Mouse (Mus musculus): Measurements from ENCODE around the gene Surf2. TPM values are rescaled to one million over a fixed set of nuclear protein-coding genes. Genes with fewer than 3 reads are reported as not detected.

Gene Surf2
- polyA plus RNA-seq, 1 experiment from 2014 or later: 39.4 TPM

DNA sequence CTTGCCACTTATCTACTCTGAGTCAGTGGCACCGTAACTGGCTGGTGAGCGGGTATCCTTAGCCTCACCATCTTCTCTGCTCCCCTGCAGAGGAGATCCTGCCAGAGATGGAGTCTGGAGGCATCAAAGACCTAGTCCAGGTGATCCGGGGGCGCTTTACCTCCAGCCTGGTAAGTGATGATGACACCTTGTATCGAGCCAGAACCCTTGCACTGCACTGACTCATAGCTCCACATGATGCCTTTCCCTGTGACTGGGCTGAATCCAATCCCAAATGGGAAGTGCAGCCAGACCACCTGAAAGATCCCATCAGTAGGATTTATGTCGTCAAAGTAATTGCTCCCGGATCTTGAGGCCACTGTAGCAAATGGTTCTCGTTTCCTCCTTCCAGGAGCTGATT is 36.7 kb downstream of the Surf2 start:
- Histone ChIP-seq H3K4me1 (replicated peaks; ENCODE audit: insufficient read depth, low read length) (no peaks in the 10 kb centered on the region), H3K9me3 (replicated peaks; ENCODE audit: low read length) (no peaks in the 10 kb centered on the region), H3K9ac (ENCODE audit: low read depth, low read length) (no peak overlapping the region), H3K4me3 (replicated peaks; ENCODE audit: low read depth, low read length) (no peak overlapping the region), H3K27ac (no peak overlapping the region), H3K27me3 (ENCODE audit: insufficient read depth, low read length) (no peaks in the 10 kb centered on the region), H3K4me2 (ENCODE audit: low read length) (no peak overlapping the region), H3K36me3 (ENCODE audit: insufficient read depth, low read length) (peaks cover 53% of the 10 kb centered on the region)
- TF ChIP-seq CTCF (IDR thresholded peaks at IDR 0.05; ENCODE audit: low read depth): peak; percentile 4; the same call in 1 of the 2 replicates
- DNase-seq (ENCODE audit: low spot score): no peak
- 75% methylated on average over 8 of the region's 8 CpGs for WGBS
- ATAC-seq (replicated peaks; ENCODE audit: low FRiP score, low read depth): no peak

DNA sequence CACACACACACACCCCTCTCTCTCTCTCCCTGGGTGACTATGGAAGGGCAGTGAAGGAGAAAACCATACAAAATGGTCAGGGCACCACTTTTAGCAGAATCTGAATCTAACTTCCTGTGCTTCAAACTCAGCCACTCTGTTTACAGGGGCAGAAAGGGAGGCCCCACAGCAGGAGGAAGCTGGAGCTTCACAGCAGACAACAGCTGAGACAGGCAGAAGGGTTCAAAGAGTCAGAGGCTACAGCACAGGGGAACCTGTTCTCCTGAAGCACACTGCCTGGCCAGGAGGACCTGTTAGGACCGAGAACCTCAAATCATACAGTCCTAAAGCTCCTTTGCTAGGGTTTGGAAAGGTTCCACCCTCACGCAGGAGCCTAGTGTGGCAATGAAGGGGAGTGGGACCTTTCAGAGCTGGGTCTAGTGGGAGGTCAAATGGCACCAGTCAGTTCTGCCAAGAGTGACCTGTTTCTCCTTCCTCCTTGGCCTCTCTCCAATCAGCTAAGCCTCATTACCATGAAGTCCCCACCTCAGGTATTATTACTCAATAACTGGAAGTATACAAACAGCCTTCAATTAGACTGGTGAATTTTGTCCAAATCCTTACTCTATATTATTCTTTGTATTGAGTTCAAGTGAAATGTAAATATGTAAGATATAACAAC is 38.7 kb downstream of the Surf2 start:
- Histone ChIP-seq H3K27ac (no peak overlapping the region), H3K9me3 (replicated peaks; ENCODE audit: low read length) (no peaks in the 10 kb centered on the region), H3K4me1 (replicated peaks; ENCODE audit: insufficient read depth, low read length) (no peaks in the 10 kb centered on the region), H3K36me3 (ENCODE audit: insufficient read depth, low read length) (peaks cover 62% of the 10 kb centered on the region), H3K27me3 (ENCODE audit: insufficient read depth, low read length) (no peaks in the 10 kb centered on the region), H3K4me2 (ENCODE audit: low read length) (no peak overlapping the region), H3K9ac (ENCODE audit: low read depth, low read length) (no peak overlapping the region), H3K4me3 (replicated peaks; ENCODE audit: low read depth, low read length) (no peak overlapping the region)
- TF ChIP-seq CTCF (IDR thresholded peaks at IDR 0.05; ENCODE audit: low read depth): no peak
- no peak for ATAC-seq (replicated peaks; ENCODE audit: low FRiP score, low read depth)
- no peak for DNase-seq (ENCODE audit: low spot score)
- WGBS: 86% methylated on average over 2 of the region's 2 CpGs

DNA sequence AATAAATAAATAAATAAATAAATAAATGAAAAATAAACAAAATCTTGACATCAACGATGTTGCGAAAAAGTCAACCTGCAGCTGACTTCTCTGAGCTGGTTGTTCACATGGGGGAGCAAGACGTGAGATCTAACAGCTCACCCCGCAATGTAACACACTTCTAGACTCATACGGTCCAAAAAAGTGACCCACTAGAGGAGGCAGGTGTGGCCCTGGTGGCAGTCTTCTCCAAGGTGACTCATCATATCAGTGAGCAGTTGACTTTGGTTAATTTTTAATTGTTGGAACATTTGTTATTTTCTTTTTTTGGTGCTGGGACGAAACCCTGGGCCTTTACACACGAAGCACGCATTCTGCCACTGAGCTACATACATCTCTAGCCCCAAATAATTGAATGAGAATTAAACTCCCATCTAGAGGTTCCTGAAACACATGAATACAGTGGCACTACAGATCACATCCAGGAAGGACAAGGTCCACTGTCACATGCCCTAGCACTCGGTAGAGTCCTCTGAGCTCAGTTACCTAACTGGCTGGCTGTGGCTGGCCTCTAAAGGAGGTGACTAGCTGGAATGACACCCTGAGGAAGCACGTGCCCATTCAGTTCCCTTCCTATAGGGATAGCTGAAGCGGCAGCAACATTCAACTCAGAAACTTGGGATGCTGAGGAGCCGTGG is 40.8 kb downstream of the Surf2 start:
- 91% methylated on average over 12 of the region's 12 CpGs for WGBS

DNA sequence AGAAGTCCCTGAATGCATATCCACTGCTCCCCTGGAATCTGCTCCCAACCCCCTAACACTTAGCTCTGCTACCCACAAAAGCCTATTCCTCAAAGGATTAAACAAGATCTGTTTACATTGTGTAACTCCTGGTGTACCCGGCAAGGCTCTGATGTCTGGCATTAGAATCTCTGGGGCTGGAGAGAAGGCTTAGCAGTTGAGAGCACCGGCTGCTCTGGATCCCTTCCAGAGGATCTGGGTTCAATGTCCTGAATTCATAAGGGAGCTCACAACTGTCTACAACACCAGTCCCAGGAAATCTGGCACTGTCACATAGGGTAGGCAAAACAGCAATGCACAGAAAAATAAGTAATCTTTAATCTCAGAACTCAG is 41.3 kb downstream of the Surf2 start:
- TF ChIP-seq CTCF (IDR thresholded peaks at IDR 0.05; ENCODE audit: low read depth): no peak
- Histone ChIP-seq H3K36me3 (ENCODE audit: insufficient read depth, low read length) (peaks cover 63% of the 10 kb centered on the region), H3K4me2 (ENCODE audit: low read length) (no peak overlapping the region), H3K27ac (no peak overlapping the region), H3K9me3 (replicated peaks; ENCODE audit: low read length) (no peaks in the 10 kb centered on the region), H3K4me1 (replicated peaks; ENCODE audit: insufficient read depth, low read length) (0 out of 2 replicates have a peak, but pooled peaks cover 5% of the 10 kb centered on the region), H3K27me3 (ENCODE audit: insufficient read depth, low read length) (no peaks in the 10 kb centered on the region), H3K4me3 (replicated peaks; ENCODE audit: low read depth, low read length) (no peak overlapping the region), H3K9ac (ENCODE audit: low read depth, low read length) (no peak overlapping the region)
- ATAC-seq (replicated peaks; ENCODE audit: low FRiP score, low read depth) (no peak), DNase-seq (ENCODE audit: low spot score) (no peak)
- 88% methylated on average over 2 of the region's 2 CpGs for WGBS

More for the DNA sequence above, 40.8 kb downstream of the Surf2 start:
- no peak overlapping the region for H3K27ac ChIP-seq
- H3K36me3 ChIP-seq (ENCODE audit: insufficient read depth, low read length): peaks cover 67% of the 10 kb centered on the region
- no peak overlapping the region for H3K4me2 ChIP-seq (ENCODE audit: low read length)
- H3K4me1 ChIP-seq (replicated peaks; ENCODE audit: insufficient read depth, low read length): 0 out of 2 replicates have a peak, but pooled peaks cover 5% of the 10 kb centered on the region
- ATAC-seq (replicated peaks; ENCODE audit: low FRiP score, low read depth): 0 out of 2 replicates have a peak, but pooled peaks have one; percentile 41
- TF ChIP-seq CTCF (IDR thresholded peaks at IDR 0.05; ENCODE audit: low read depth): no peak
- no peaks in the 10 kb centered on the region for H3K9me3 ChIP-seq (replicated peaks; ENCODE audit: low read length)
- DNase-seq (ENCODE audit: low spot score): no peak
- no peak overlapping the region for H3K4me3 ChIP-seq (replicated peaks; ENCODE audit: low read depth, low read length)
- no peaks in the 10 kb centered on the region for H3K27me3 ChIP-seq (ENCODE audit: insufficient read depth, low read length)
- no peak overlapping the region for H3K9ac ChIP-seq (ENCODE audit: low read depth, low read length)

DNA sequence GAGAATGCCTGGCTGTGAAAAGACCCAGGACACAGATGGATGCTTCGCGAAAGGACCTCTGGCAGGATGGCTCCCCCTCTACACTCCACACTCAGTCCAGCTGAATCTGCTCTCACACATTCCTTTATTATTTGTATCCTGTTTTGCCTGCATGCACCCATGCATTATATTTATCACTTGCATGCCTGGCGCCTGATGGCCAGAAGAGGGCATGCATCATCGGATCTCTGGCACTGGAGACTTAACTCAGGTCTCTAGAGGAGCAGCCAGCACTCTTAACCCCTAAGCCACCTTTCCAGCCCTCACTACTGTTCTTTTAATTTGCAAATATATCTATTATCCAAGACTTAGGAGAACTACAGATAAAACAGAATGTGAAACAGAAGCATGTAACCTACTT is 44.6 kb downstream of the Surf2 start:
- Histone ChIP-seq H3K4me3 (replicated peaks; ENCODE audit: low read depth, low read length) (no peak overlapping the region), H3K9ac (ENCODE audit: low read depth, low read length) (no peak overlapping the region), H3K4me1 (replicated peaks; ENCODE audit: insufficient read depth, low read length) (peaks cover 9% of the 10 kb centered on the region; the same call in 1 of the 2 replicates), H3K36me3 (ENCODE audit: insufficient read depth, low read length) (peaks cover 34% of the 10 kb centered on the region), H3K9me3 (replicated peaks; ENCODE audit: low read length) (no peaks in the 10 kb centered on the region), H3K27me3 (ENCODE audit: insufficient read depth, low read length) (no peaks in the 10 kb centered on the region), H3K4me2 (ENCODE audit: low read length) (no peak overlapping the region), H3K27ac (no peak overlapping the region; the same call in none of the 2 replicates)
- peak; percentile 66 for TF ChIP-seq CTCF (IDR thresholded peaks at IDR 0.05; ENCODE audit: low read depth)
- ATAC-seq (replicated peaks; ENCODE audit: low FRiP score, low read depth) (peak; percentile 20; the same call in 1 of the 2 replicates), DNase-seq (ENCODE audit: low spot score) (peak; percentile 69)
- 54% methylated on average over 4 of the region's 4 CpGs for WGBS

DNA sequence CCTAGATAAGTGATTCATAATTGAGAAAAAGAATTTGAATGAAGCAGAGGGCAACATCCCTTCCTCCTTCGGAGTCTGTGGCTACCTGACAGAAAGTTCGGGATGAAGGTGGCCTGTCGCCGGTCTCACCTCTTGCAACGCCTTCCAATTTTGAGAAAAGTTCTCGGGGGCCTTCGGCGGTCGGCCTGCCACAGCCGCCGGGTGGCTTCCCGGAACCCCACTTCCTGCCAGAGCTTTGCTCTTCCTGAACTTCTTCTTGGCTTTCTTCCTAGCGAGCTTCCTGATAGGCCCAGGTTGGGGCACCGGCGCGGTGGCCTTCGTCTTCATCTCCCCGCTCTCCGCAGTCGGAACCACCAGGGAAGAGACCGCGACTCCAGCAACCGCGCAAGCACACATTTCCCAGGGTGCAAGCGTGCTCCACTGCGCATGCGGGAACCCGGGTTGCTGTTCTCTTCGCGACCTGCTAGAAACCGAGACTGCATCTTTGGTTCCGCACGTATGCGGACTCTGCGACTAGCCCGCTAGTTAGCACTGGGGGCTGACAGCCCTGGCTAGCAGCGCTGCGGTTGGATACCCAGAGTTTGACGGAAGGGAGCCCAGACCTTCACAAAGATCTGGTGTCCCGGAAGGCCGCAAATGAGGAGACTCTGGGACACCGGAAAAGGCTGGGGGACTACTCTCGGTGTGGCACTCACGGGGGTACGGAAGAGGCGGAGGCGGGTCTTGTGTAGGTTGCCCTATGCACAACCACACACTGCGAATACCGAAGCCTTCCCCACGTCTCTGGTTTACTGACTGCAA is 48.0 kb downstream of the Surf2 start, which contains the start of gene Rexo4:
Gene Rexo4, minus strand, starts transcription at position 464 of the 801 bp plus-strand sequence.
- TF ChIP-seq CTCF (IDR thresholded peaks at IDR 0.05; ENCODE audit: low read depth): no peak
- ATAC-seq (replicated peaks; ENCODE audit: low FRiP score, low read depth) (peak; percentile 92), DNase-seq (ENCODE audit: low spot score) (peak; percentile 96)
- peak within 1 kb of the TSS; percentile 59 for H3K4me2 ChIP-seq (ENCODE audit: low read length)
- no peaks in the 10 kb centered on the region for H3K27me3 ChIP-seq (ENCODE audit: insufficient read depth, low read length)
- under 1% methylated on average over 50 of the region's 50 CpGs for WGBS
- peak within 1 kb of the TSS; percentile 100 for H3K27ac ChIP-seq
- H3K36me3 ChIP-seq (ENCODE audit: insufficient read depth, low read length): peaks cover 11% of the 10 kb centered on the region
- peaks cover 9% of the 10 kb centered on the region; the same call in 1 of the 2 replicates for H3K4me1 ChIP-seq (replicated peaks; ENCODE audit: insufficient read depth, low read length)
- peak within 1 kb of the TSS; percentile 82 for H3K9ac ChIP-seq (ENCODE audit: low read depth, low read length)
- H3K9me3 ChIP-seq (replicated peaks; ENCODE audit: low read length): no peaks in the 10 kb centered on the region
- H3K4me3 ChIP-seq (replicated peaks; ENCODE audit: low read depth, low read length): peak within 1 kb of the TSS; percentile 67

Measured in kidney, postnatal 0 days (tissue).